Mouse (Mus musculus): ENCODE results near the gene H2-Ab1. TPM values are rescaled to one million over a fixed set of nuclear protein-coding genes. Genes with fewer than 3 reads are reported as not detected.
A peak's percentile ranks its signal among the peaks of the same experiment; 100 is the strongest.
"Not testable (repeated sequence)": the region's sequence is repeated elsewhere in the genome, so short reads cannot be mapped to it uniquely, and the experiment has no call there.

The H2-Ab1 gene
- polyA plus RNA-seq, 1 experiment from 2014 or later = 4.7 TPM

DNA sequence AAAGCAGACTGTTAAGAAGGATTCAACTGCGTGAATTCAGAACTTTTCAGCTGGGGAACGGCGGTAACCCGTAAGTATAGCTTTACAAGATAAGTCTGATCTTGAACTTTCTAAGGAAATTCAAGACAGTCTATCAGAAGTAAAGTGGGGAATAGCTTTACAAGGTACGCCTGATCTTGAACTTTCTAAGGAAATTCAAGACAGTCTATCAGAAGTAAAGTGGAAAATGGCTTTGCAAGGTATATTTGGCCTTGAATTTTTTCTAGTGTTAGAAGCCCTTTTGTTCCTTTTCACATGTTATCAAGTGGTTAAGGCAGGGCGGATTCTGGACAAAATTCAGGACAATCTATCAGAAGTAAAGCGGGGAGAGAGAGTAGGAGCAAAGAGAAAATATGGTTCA lies 37.7 kb upstream of the H2-Ab1 start:
- not testable (repeated sequence) for DNase-seq (ENCODE audit: low spot score); H3K4me1 ChIP-seq (replicated peaks); H3K4me3 ChIP-seq; H3K36me3 ChIP-seq; H3K27ac ChIP-seq
- H3K27me3 ChIP-seq (ENCODE audit: insufficient read depth, poor library complexity, severe bottlenecking) = peaks cover 12% of the 10 kb centered on the region
- H3K9me3 ChIP-seq = peaks cover 14% of the 10 kb centered on the region
- WGBS = 92% methylated on average over 6 of the region's 7 CpGs

DNA sequence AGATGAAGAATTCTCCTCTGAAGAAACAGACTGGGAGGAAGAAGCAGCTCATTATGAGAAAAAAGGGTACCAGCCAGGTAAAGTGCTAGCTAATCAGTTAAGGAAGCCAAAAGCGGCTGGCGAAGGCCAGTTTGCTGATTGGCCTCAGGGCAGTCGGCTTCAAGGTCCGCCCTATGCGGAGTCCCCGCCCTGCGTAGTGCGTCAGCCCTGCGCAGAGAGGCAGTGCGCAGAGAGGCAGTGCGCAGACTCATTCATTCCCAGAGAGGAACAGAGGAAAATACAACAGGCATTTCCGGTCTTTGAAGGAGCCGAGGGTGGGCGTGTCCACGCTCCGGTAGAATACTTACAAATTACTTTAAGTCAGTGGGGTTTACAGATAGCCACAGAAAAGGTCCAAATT lies 37.1 kb upstream of the H2-Ab1 start:
- H3K4me3 ChIP-seq; H3K36me3 ChIP-seq; H3K27ac ChIP-seq; H3K27me3 ChIP-seq (ENCODE audit: insufficient read depth, poor library complexity, severe bottlenecking); DNase-seq (ENCODE audit: low spot score); H3K4me1 ChIP-seq (replicated peaks): not testable (repeated sequence)
- H3K9me3 ChIP-seq = peaks cover 20% of the 10 kb centered on the region
- WGBS = 93% methylated on average over 8 of the region's 16 CpGs

DNA sequence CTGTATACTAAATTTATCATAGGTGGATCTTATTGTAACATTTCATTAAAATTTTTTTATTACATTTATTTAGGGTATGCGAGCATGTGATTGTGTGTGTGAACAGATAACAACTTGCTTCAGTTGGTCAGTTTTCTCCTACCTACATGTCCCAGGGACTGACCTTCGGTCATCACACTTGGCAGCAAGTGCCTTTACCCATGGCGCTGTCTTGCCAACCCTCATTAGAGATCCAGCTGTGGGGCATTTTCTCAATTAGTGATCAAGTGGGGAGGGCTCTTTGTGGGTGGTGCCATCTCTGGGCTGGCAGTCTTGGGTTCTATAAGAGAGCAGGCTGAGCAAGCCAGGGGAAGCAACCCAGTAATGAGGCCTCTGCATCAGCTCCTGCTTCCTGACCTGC lies 32.7 kb upstream of the H2-Ab1 start:
- Histone ChIP-seq H3K4me3 (no peak overlapping the region), H3K27ac (no peak overlapping the region), H3K4me1 (replicated peaks) (no peaks in the 10 kb centered on the region), H3K27me3 (ENCODE audit: insufficient read depth, poor library complexity, severe bottlenecking) (no peaks in the 10 kb centered on the region), H3K36me3 (no peaks in the 10 kb centered on the region), H3K9me3 (peaks cover 13% of the 10 kb centered on the region)
- DNase-seq (ENCODE audit: low spot score) = no peak
- WGBS = 94% methylated on average over 3 of the region's 3 CpGs

DNA sequence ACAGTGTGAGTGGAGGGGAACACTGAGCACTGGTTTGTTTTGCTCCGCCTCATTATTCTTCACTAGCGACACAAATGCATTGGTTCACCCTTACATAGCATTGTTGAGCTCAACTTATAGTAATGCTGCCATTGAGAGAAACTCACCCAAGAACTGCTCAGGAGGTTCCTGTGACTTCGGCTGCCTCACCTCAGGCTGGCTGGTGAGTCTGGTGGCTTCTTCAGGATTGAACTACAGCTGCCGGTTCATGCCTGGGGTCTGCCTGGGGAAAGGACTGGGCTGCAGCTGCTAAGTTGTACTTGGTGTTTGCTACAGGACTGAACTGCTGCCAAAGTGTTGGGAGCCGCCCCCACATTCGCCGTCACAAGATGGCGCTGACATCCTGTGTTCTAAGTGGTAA lies 32.1 kb upstream of the H2-Ab1 start:
- H3K4me1 ChIP-seq (replicated peaks) = no peaks in the 10 kb centered on the region
- H3K27ac ChIP-seq = no peak overlapping the region
- no peak for DNase-seq (ENCODE audit: low spot score)
- 96% methylated on average over 8 of the region's 8 CpGs for WGBS
- no peaks in the 10 kb centered on the region for H3K36me3 ChIP-seq
- peaks cover 13% of the 10 kb centered on the region for H3K9me3 ChIP-seq
- H3K27me3 ChIP-seq (ENCODE audit: insufficient read depth, poor library complexity, severe bottlenecking) = no peaks in the 10 kb centered on the region
- no peak overlapping the region for H3K4me3 ChIP-seq

DNA sequence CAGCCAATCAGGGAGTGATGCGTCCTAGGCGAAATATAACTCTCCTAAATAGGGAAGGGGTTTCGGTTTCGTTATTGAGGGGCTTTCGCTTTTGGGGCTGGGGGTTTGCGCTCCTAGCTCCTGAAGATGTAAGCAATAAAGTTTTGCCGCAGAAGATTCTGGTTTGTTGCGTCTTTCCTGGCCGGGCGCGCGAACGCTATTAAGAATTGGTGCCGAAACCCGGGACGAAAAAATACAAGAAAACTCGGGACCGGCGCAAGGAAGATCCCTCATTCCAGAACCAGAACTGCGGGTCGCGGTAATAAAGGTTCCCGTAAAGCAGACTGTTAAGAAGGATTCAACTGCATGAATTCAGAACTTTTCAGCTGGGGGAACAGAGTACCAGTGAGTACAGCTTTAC lies 31.6 kb upstream of the H2-Ab1 start:
- not testable (repeated sequence) for H3K27ac ChIP-seq; DNase-seq (ENCODE audit: low spot score); H3K36me3 ChIP-seq; H3K4me1 ChIP-seq (replicated peaks); H3K4me3 ChIP-seq; H3K27me3 ChIP-seq (ENCODE audit: insufficient read depth, poor library complexity, severe bottlenecking)
- H3K9me3 ChIP-seq = peaks cover 13% of the 10 kb centered on the region
- WGBS = 97% methylated on average over 17 of the region's 23 CpGs

DNA sequence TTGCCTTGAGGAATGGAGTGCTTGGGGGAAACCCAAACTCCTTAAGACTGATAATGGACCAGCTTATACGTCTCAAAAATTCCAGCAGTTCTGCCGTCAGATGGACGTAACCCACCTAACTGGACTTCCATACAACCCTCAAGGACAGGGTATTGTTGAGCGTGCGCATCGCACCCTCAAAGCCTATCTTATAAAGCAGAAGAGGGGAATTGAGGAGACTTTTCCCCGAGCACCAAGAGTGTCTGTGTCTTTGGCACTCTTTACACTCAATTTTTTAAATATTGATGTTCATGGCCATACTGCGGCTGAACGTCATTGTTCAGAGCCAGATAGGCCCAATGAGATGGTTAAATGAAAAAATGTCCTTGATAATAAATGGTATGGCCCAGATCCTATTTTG lies 26.5 kb upstream of the H2-Ab1 start:
- not testable (repeated sequence) for DNase-seq (ENCODE audit: low spot score); H3K9me3 ChIP-seq; H3K27ac ChIP-seq; H3K36me3 ChIP-seq; H3K27me3 ChIP-seq (ENCODE audit: insufficient read depth, poor library complexity, severe bottlenecking); H3K4me1 ChIP-seq (replicated peaks); H3K4me3 ChIP-seq
- WGBS = 97% methylated on average over 9 of the region's 9 CpGs

DNA sequence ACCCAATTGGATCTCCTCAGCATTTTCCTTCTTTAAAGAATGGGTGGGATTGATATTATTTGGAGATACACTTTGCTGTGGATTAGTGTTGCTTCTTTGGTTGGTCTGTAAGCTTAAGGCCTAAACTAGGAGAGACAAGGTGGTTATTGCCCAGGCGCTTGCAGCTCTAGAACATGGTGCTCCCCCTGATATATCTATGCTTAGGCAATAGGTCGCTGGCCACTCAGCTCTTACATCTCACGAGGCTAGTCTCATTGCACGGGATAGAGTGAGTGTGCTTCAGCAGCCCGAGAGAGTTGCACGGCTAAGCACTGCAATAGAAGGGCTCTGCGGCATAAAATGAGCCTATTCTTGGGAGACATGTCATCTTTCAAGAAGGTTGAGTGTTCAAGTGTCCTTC lies 25.5 kb upstream of the H2-Ab1 start:
- not testable (repeated sequence) for H3K27ac ChIP-seq; H3K9me3 ChIP-seq; H3K4me3 ChIP-seq; H3K4me1 ChIP-seq (replicated peaks); H3K36me3 ChIP-seq; DNase-seq (ENCODE audit: low spot score); H3K27me3 ChIP-seq (ENCODE audit: insufficient read depth, poor library complexity, severe bottlenecking)
- WGBS = 85% methylated on average over 7 of the region's 7 CpGs

DNA sequence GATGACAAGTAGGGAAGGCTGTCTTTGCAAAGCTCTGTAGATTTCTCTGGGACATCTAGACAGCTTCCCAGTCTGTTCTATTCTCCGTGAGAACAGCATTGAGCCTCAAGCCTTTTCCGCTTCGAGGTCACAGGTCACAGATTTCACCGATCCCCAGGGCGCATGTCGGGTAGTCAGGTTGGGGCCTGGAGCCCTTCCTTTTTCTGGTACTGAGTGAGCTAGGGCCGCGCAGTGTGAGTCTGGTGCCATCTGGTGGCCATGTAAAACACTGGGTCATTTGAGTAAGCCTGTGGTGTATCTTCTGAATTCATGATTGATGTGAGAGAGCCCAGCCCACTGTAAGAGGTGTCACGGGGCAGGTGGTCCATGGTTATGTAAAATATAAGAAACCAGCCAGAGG lies 22.6 kb upstream of the H2-Ab1 start:
- H3K36me3 ChIP-seq = no peaks in the 10 kb centered on the region
- H3K27ac ChIP-seq = no peak overlapping the region
- 55% methylated on average over 9 of the region's 9 CpGs for WGBS

DNA sequence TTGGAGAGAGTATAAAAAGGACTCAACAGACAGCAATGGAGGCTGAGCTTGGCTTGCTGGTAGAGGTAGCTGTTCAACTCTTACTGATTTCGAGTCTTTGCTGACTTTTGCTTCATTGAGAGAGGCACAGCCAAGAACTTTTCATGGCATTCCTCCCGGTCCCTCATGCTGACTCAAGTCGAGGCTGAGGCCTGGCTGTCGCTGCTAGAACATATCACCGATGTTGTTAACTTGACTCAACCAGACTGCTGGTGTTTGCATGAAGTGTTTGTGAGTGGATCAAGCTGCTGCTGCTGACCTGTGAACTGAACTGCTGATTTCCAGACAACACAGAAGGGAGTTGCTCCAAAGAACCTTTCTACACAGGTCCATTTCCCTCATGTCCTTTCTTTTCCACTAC lies 20.8 kb upstream of the H2-Ab1 start:
- Histone ChIP-seq H3K27me3 (ENCODE audit: insufficient read depth, poor library complexity, severe bottlenecking) (no peaks in the 10 kb centered on the region), H3K27ac (no peak overlapping the region), H3K4me3 (no peak overlapping the region), H3K4me1 (replicated peaks) (no peaks in the 10 kb centered on the region), H3K9me3 (peaks cover 5% of the 10 kb centered on the region; the same call in 1 of the 2 replicates), H3K36me3 (no peaks in the 10 kb centered on the region)
- DNase-seq (ENCODE audit: low spot score) = no peak
- 84% methylated on average over 5 of the region's 5 CpGs for WGBS

More for the DNA sequence above, 22.6 kb upstream of the H2-Ab1 start:
- DNase-seq (ENCODE audit: low spot score) = peak; percentile 43
- Histone ChIP-seq H3K4me3 (no peak overlapping the region), H3K27me3 (ENCODE audit: insufficient read depth, poor library complexity, severe bottlenecking) (no peaks in the 10 kb centered on the region), H3K9me3 (0 out of 2 replicates have a peak, but pooled peaks cover 3% of the 10 kb centered on the region), H3K4me1 (replicated peaks) (no peaks in the 10 kb centered on the region)

DNA sequence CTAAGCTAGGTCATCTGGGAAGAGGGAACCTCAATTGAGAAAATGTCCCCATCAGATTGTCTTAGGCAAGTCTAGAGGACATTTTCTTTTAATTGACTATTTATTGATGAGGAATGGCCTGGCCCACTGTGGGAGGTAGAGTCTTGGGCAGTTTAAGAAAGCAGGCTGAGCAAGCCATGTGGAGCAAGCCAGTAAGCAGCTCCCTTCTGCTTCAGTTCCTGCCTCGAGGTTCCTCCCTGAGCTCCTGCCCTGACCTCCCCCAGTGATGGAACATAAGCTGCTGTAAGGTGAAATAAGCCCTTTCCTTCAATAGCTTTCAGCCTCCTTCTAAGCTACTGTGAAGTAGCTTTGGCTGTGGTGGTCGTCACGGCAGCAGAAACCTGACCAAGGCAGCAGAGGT lies 19.7 kb upstream of the H2-Ab1 start:
- H3K4me1 ChIP-seq (replicated peaks) = no peaks in the 10 kb centered on the region
- 85% methylated on average over 3 of the region's 3 CpGs for WGBS
- no peak overlapping the region for H3K4me3 ChIP-seq
- H3K36me3 ChIP-seq = no peaks in the 10 kb centered on the region
- H3K27ac ChIP-seq = no peak overlapping the region
- no peak for DNase-seq (ENCODE audit: low spot score)
- H3K27me3 ChIP-seq (ENCODE audit: insufficient read depth, poor library complexity, severe bottlenecking) = no peaks in the 10 kb centered on the region
- H3K9me3 ChIP-seq = peaks cover 10% of the 10 kb centered on the region; the same call in 1 of the 2 replicates

DNA sequence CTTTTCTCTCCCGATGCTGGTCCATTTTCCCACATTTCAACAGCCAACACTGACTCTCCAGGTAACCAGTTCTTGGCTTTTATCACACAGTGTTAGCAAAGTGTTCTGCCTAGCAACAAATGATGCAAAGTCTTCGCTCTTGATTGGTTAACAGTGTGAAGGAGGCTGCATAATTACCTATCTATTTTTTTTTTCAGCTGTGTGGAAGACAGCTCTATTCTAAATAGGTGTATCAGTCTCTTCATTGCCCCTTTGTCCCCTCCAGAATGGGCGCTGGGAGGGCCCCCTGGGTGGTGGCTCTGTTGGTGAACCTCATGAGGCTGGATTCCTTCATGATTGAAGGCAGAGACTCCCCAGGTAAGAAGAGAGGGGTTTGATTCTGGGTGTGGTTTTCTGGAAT lies 18.8 kb upstream of the H2-Ab1 start, which contains the start of gene H2-Ob:
H2-Ob (plus strand) TSS at position 198 of the 400 bp plus-strand sequence.
- Histone ChIP-seq H3K27me3 (ENCODE audit: insufficient read depth, poor library complexity, severe bottlenecking) (no peaks in the 10 kb centered on the region), H3K4me1 (replicated peaks) (no peaks in the 10 kb centered on the region), H3K27ac (no peak within 1 kb of the TSS), H3K36me3 (no peaks in the 10 kb centered on the region), H3K4me3 (no peak within 1 kb of the TSS), H3K9me3 (peaks cover 7% of the 10 kb centered on the region; the same call in 1 of the 2 replicates)
- no peak for DNase-seq (ENCODE audit: low spot score)
- WGBS = 54% methylated on average over 3 of the region's 3 CpGs

DNA sequence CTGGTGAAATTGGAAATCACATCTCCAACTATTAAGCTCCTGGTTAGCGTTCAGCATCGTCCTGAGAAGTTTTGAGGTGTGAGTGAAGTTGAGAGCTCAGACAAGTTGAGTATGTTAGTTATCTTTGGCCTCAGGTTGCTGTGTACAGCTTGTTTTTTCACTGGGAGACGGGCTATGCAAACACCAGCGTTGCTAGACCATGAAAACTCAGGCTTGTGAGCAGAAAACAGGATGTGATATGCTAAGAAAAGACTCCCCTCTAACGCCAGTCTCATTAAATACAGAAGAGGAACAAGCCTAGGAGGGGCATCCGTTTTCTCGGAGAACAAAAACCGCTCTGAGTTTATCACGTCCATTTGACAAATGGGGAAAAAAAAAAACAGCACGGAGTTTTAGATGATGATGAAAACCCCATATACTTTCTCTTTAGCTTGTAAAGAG lies 17.9 kb upstream of the H2-Ab1 start:
- Histone ChIP-seq H3K27ac (no peak overlapping the region), H3K4me1 (replicated peaks) (no peaks in the 10 kb centered on the region), H3K9me3 (peaks cover 7% of the 10 kb centered on the region; the same call in 1 of the 2 replicates), H3K27me3 (ENCODE audit: insufficient read depth, poor library complexity, severe bottlenecking) (no peaks in the 10 kb centered on the region), H3K36me3 (no peaks in the 10 kb centered on the region), H3K4me3 (no peak overlapping the region)
- no peak for DNase-seq (ENCODE audit: low spot score)
- 79% methylated on average over 10 of the region's 10 CpGs for WGBS

DNA sequence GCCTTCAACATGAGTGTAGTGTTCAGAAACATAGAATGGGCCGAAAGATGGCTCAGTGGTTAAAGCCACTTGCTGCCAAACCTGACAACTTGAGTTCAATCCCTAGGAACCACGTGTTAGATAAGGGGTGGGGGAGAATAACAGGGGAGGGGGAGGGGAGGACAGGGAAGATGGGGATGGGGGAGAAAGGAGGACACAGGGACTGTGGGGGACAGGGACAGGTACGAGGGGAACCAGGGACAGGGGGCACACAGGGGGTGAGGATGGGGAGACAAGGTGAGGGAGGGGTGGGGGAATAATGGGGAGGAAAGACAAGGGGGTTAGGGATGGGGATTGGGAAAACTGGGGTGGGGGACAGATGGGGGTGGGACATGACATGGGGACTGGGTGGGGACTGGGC lies 17.1 kb upstream of the H2-Ab1 start:
- H3K4me1 ChIP-seq (replicated peaks) = no peaks in the 10 kb centered on the region
- peaks cover 7% of the 10 kb centered on the region; the same call in 1 of the 2 replicates for H3K9me3 ChIP-seq
- H3K4me3 ChIP-seq = no peak overlapping the region
- H3K27me3 ChIP-seq (ENCODE audit: insufficient read depth, poor library complexity, severe bottlenecking) = no peaks in the 10 kb centered on the region
- no peak overlapping the region for H3K27ac ChIP-seq
- DNase-seq (ENCODE audit: low spot score) = no peak
- 76% methylated on average over 3 of the region's 3 CpGs for WGBS
- H3K36me3 ChIP-seq = no peaks in the 10 kb centered on the region

DNA sequence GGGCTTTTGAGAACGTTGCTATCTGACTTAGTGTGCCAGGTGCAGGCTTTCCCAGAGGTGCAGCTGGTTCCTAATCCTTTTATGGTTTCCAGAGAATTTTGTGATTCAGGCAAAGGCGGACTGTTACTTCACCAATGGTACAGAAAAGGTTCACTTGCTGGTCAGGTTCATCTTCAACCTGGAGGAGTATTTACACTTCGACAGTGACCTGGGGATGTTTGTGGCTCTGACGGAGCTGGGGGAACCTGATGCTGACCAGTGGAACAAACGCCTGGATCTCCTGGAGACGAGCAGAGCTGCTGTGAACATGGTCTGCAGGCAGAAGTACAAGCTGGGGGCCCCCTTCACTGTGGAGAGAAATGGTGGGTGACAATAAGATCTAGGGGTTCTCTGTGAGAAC lies 16.6 kb upstream of the H2-Ab1 start:
- Histone ChIP-seq H3K9me3 (peaks cover 7% of the 10 kb centered on the region; the same call in 1 of the 2 replicates), H3K27me3 (ENCODE audit: insufficient read depth, poor library complexity, severe bottlenecking) (no peaks in the 10 kb centered on the region), H3K4me1 (replicated peaks) (no peaks in the 10 kb centered on the region), H3K27ac (no peak overlapping the region), H3K4me3 (no peak overlapping the region), H3K36me3 (no peaks in the 10 kb centered on the region)
- DNase-seq (ENCODE audit: low spot score) = no peak
- 80% methylated on average over 6 of the region's 6 CpGs for WGBS

All from hindbrain, embryonic 10.5 days (tissue).